Mouse (Mus musculus) CH12.LX (cell line): ENCODE results near the gene Mbd4.

Source experiments
- HCFC1 ChIP-seq: IDR thresholded peaks from 2 replicates; pipeline ENCODE4 v1.6.1; 2012; ENCODE audit warnings: low read depth, mild to moderate bottlenecking, inconsistent platforms, low read length, improper control_type of control experiment
- POLR2A ChIP-seq: IDR thresholded peaks from 2 replicates; pipeline ENCODE4 v1.6.1; 2011; ENCODE audit warnings: low read depth, mild to moderate bottlenecking, improper control_type of control experiment, low read length

- TF ChIP-seq POLR2A = no peak
- no peak for TF ChIP-seq HCFC1
Measured at GRCm38 (mm10) chr6:115880751-115881150, 27.6 kb upstream of the Mbd4 start.
